Mouse (Mus musculus): ENCODE results near the gene Cnp. TPM values are rescaled to one million over a fixed set of nuclear protein-coding genes. Genes with fewer than 3 reads are reported as not detected.
A peak's percentile ranks its signal among the peaks of the same experiment; 100 is the strongest.

The Cnp gene
- polyA plus RNA-seq, 1 experiment: 227 TPM

- no peak for DNase-seq (ENCODE audit: extremely low spot score in 1 of 2, low spot score in 1 of 2)
Observed at GRCm38 (mm10) chr11:100550101-100550500, 24.6 kb upstream of the Cnp start.

- no peak for DNase-seq (ENCODE audit: extremely low spot score in 1 of 2, low spot score in 1 of 2)
Observed at GRCm38 (mm10) chr11:100552842-100553241, 21.9 kb upstream of the Cnp start.

- peak in 1 of 2 experiments; percentile 79 for DNase-seq (ENCODE audit: extremely low spot score in 1 of 2, low spot score in 1 of 2)
Observed at GRCm38 (mm10) chr11:100555583-100555982, 19.1 kb upstream of the Cnp start.

- DNase-seq (ENCODE audit: extremely low spot score in 1 of 2, low spot score in 1 of 2): no peak
Observed at GRCm38 (mm10) chr11:100557563-100557962, 17.1 kb upstream of the Cnp start.

GRCm38 (mm10) chr11:100559476-100559875 lies 15.2 kb upstream of the Cnp start:
- no peak for DNase-seq (ENCODE audit: extremely low spot score in 1 of 2, low spot score in 1 of 2)

GRCm38 (mm10) chr11:100561748-100562147 lies 13.0 kb upstream of the Cnp start:
- no peak for DNase-seq (ENCODE audit: extremely low spot score in 1 of 2, low spot score in 1 of 2)

GRCm38 (mm10) chr11:100564297-100564696 lies 10.4 kb upstream of the Cnp start:
- DNase-seq (ENCODE audit: extremely low spot score in 1 of 2, low spot score in 1 of 2): peak; percentile 81 to 82

GRCm38 (mm10) chr11:100564703-100565102 lies 10.0 kb upstream of the Cnp start:
- DNase-seq (ENCODE audit: extremely low spot score in 1 of 2, low spot score in 1 of 2): no peak

GRCm38 (mm10) chr11:100567229-100567628 lies 7.5 kb upstream of the Cnp start:
- no peak for DNase-seq (ENCODE audit: extremely low spot score in 1 of 2, low spot score in 1 of 2)

GRCm38 (mm10) chr11:100567815-100568245 lies 6.9 kb upstream of the Cnp start:
- no peak for DNase-seq (ENCODE audit: extremely low spot score in 1 of 2, low spot score in 1 of 2)

GRCm38 (mm10) chr11:100568692-100569091 lies 6.0 kb upstream of the Cnp start:
- DNase-seq (ENCODE audit: extremely low spot score in 1 of 2, low spot score in 1 of 2): no peak

GRCm38 (mm10) chr11:100569789-100570188 lies 4.9 kb upstream of the Cnp start:
- no peak for DNase-seq (ENCODE audit: extremely low spot score in 1 of 2, low spot score in 1 of 2)

- peak; percentile 65 to 95 for DNase-seq (ENCODE audit: extremely low spot score in 1 of 2, low spot score in 1 of 2)
Observed at GRCm38 (mm10) chr11:100570430-100571201, 4.1 kb upstream of the Cnp start.

- DNase-seq (ENCODE audit: extremely low spot score in 1 of 2, low spot score in 1 of 2): peak; percentile 50 to 68
Observed at GRCm38 (mm10) chr11:100571202-100571567, 3.5 kb upstream of the Cnp start.

- no peak for DNase-seq (ENCODE audit: extremely low spot score in 1 of 2, low spot score in 1 of 2)
Observed at GRCm38 (mm10) chr11:100574188-100574587, 516 bp upstream of the Cnp start.

GRCm38 (mm10) chr11:100575484-100575855 lies 766 bp downstream of the Cnp start:
- DNase-seq (ENCODE audit: extremely low spot score in 1 of 2, low spot score in 1 of 2): peak; percentile 57 to 70

GRCm38 (mm10) chr11:100576256-100576655 lies 1.6 kb downstream of the Cnp start:
- DNase-seq (ENCODE audit: extremely low spot score in 1 of 2, low spot score in 1 of 2): no peak

- DNase-seq (ENCODE audit: extremely low spot score in 1 of 2, low spot score in 1 of 2): no peak
Observed at GRCm38 (mm10) chr11:100577852-100578599, 3.3 kb downstream of the Cnp start.

GRCm38 (mm10) chr11:100579116-100579799 lies 4.6 kb downstream of the Cnp start:
- no peak for DNase-seq (ENCODE audit: extremely low spot score in 1 of 2, low spot score in 1 of 2)

GRCm38 (mm10) chr11:100580275-100580674 lies 5.6 kb downstream of the Cnp start:
- DNase-seq (ENCODE audit: extremely low spot score in 1 of 2, low spot score in 1 of 2): no peak

- DNase-seq (ENCODE audit: extremely low spot score in 1 of 2, low spot score in 1 of 2): peak; percentile 52 to 57
Observed at GRCm38 (mm10) chr11:100581756-100582155, 7.1 kb downstream of the Cnp start.
